Mouse (Mus musculus) CH12.LX (cell line): Measurements from ENCODE around the gene Fgd2.
A peak's percentile ranks its signal among the peaks of the same experiment; 100 is the strongest.

ENCODE experiments used
- BHLHE40 ChIP-seq: IDR thresholded peaks from 2 replicates; pipeline ENCODE4 v1.6.1; 2011; ENCODE audit warnings: mild to moderate bottlenecking, low read depth, low read length, improper control_type of control experiment
- CTCF ChIP-seq, 2 experiments: IDR thresholded peaks in 1 of 2; conservative IDR thresholded peaks in 1 of 2; 2 replicates each; pipeline ENCODE4 v1.5.1; 2011 to 2012; ENCODE audit warnings: low read depth in 2 of 2, low read length in 2 of 2, improper control_type of control experiment in 1 of 2, inconsistent platforms in 1 of 2, mild to moderate bottlenecking in 1 of 2, moderate library complexity in 1 of 2
- E2F4 ChIP-seq: IDR thresholded peaks from 2 replicates; pipeline ENCODE4 v1.6.1; 2011; ENCODE audit warnings: low read depth, low read length, improper control_type of control experiment; ENCODE audit not compliant: insufficient replicate concordance
- ELF1 ChIP-seq: IDR thresholded peaks from 2 replicates; pipeline ENCODE4 v1.6.1; 2014; ENCODE audit warnings: low read depth, mild to moderate bottlenecking, inconsistent platforms, low read length, improper control_type of control experiment
- EP300 ChIP-seq: IDR thresholded peaks from 2 replicates; pipeline ENCODE4 v1.6.1; 2011; ENCODE audit warnings: low read length, improper control_type of control experiment
- MAFK ChIP-seq: IDR thresholded peaks from 2 replicates; pipeline ENCODE4 v1.6.1; 2011; ENCODE audit warnings: low read length, improper control_type of control experiment; ENCODE audit not compliant: insufficient replicate concordance
- MXI1 ChIP-seq: IDR thresholded peaks from 2 replicates; pipeline ENCODE4 v1.6.1; 2011; ENCODE audit warnings: mild to moderate bottlenecking, low read depth, low read length, improper control_type of control experiment
- POLR2A ChIP-seq: IDR thresholded peaks from 2 replicates; pipeline ENCODE4 v1.6.1; 2011; ENCODE audit warnings: low read depth, mild to moderate bottlenecking, improper control_type of control experiment, low read length
- SIN3A ChIP-seq: IDR thresholded peaks from 2 replicates; pipeline ENCODE4 v1.6.1; 2012; ENCODE audit warnings: low read length, improper control_type of control experiment, inconsistent platforms
- TCF12 ChIP-seq: IDR thresholded peaks from 2 replicates; pipeline ENCODE4 v1.6.1; 2014; ENCODE audit warnings: low read depth, mild to moderate bottlenecking, inconsistent platforms, low read length, improper control_type of control experiment
- ZC3H11A ChIP-seq: IDR thresholded peaks from 2 replicates; pipeline ENCODE4 v1.6.1; 2012; ENCODE audit warnings: low read depth, mild to moderate bottlenecking, inconsistent platforms, low read length, improper control_type of control experiment

DNA sequence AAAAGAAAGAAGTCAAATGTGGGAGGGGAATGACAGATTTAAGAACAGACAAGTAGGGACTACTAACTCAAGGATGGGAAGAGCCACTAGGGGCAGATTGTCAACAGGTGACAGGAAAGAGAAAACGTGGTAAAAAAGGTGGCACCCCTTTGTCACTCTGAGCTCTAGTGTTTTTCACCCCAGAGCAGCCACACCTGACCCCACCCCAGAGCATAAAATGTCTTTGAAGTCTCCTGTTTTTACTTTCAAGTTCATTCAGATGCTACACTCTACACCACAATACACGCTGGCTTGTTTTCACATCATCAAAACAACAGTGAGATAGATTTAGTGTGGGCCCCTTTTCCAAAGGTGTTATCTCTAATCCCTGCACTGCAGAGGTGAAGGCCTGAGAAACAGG is 68.1 kb downstream of the Fgd2 start:
- no peak for TF ChIP-seq MAFK
- TF ChIP-seq TCF12 = no peak
- TF ChIP-seq ELF1 = no peak
- no peak for TF ChIP-seq POLR2A
- TF ChIP-seq SIN3A = no peak
- peak; percentile 15; the same call in 1 of the 2 replicates for TF ChIP-seq BHLHE40
- peak in 1 of 2 experiments; percentile 30; a peak in 2 of 4 replicates for TF ChIP-seq CTCF (conservative IDR thresholded peaks at IDR 0.05 in 1 of 2, IDR thresholded peaks at IDR 0.05 in 1 of 2; ENCODE audit: low read depth in 2 of 2, low read length in 2 of 2)
- TF ChIP-seq EP300 = no peak
- TF ChIP-seq E2F4 = no peak
- TF ChIP-seq MXI1 = no peak
- TF ChIP-seq ZC3H11A = no peak
